Mouse (Mus musculus): ENCODE results near the gene Trio.

The Trio gene

DNA sequence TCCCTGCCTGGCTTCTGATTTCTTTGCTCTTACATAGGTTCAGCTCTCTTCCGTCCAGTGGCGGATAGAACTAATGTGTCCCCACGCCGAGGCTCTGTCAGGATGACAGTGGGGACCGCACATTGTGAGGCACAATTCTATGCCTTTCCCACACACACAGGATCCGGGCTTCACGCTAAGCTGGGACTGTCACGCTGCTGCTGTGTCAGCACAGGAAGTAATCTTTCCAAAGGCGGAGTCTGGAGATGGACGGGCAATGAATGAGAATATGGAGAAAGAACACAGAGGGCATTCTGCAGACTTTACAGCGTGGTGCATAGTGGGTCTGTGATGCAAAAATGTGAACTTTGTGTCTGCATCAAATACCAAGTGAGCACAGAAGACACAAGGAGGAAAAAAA lies 246.2 kb downstream of the Trio start:
- in situ Hi-C loops (cut with MboI, MseI) = loop anchor here (5.0 kb wide), 1 partner anchor 47 kb away; no protein-coding TSS in a partner anchor

DNA sequence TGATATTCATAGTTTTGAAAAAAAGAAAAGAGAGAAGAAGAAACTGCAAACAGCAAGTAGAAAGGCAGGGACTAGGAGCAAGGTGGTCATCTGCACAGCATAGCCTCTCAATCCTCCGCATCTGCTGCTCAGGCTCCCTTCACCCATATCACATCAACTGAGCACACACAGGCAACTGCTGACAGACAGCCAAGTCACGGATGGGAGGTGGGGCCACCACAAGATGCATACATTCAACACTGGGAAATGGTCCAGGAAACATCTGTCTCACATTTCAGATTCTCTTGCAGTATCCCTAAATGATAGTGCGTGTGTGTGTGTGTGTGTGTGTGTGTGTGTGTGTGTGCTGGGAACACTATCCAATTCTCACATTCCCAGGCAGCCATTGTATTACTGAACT lies 247.4 kb downstream of the Trio start:
- in situ Hi-C loops (cut with MboI, MseI) = loop anchor here (5.0 kb wide), 1 partner anchor 46 kb away; no protein-coding TSS in a partner anchor

DNA sequence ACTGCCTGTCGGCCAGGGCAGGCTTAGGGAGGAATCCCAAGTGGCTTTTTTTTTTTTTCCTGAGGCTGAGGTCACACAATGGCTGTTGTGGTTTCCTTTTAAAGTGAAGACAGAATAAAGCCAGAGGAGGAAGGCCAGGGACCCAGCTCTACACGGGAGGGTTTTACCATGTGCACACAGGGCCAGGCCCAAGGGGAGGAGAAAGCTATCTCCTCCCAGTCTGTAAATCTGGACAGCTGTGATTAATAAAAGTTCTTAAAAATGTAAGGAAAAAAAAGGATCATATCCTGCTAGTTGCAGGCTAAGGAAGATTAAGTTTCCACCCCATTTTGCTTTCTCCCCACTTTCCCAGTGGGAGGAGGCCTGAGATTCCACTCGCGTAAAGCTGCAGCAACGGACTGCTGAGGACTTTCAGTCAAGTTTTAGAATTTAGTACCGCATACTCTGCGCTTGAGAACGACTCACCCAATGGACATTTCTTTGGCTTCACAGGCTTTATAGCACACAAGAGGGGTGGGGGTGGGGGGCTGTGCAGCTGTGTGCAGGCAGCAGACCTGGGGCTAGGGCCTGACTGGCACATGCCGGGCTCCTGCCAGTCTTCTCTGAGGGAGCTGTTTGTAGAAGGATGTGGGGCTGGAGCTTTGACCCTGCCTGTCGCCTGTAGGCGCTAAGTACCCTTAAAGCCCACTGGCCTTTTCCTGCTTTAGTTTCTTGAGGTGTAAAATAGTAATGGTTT lies 248.0 kb downstream of the Trio start:
- in situ Hi-C loops (cut with MboI, MseI) = loop anchor here (5.0 kb wide), 1 partner anchor 45 kb away; no protein-coding TSS in a partner anchor

DNA sequence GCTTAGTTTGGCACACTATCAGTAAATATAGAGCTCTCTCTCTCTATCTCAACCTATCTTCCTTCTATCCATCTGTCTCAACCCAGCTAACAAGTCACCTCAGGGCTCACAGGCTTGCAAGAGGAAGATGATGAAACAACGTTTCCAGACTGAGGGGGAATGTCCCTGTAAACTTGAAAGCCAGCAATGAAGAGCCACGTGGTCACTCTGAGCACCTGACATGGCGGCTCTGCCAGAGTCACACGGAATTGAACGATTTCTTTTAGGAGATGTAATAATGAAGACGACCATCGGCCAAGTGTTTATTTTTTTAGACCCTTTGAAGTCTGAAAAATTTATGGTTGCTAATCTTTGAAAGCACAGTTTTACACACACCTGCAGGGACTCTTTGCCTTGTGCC lies 251.2 kb downstream of the Trio start:
- in situ Hi-C loops (cut with MboI, MseI) = no loop called here

DNA sequence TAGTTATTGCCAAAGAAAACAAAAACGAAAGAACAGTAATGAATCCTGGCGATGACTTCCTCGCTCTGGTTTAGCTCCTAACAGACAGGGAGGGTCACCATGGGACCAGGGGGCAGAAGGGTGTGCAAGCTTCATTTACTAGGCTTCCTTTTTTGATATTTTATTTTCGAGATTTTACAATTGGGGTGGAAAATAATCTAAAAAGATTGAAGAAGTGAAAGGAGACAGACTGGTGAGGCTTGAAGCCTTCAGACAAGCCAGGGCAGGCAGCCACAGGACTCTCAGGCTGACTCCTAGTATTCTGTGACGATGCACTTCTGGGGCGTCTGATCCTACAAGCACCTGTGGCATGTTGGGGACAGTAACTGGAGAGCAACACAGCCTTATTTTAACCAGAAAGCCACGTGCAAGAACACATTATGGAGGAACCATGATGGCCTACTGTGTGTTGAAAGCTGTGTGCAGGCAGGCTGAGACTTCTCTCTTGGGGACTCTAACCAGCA lies 253.5 kb downstream of the Trio start:
- in situ Hi-C loops (cut with MboI, MseI) = no loop called here

DNA sequence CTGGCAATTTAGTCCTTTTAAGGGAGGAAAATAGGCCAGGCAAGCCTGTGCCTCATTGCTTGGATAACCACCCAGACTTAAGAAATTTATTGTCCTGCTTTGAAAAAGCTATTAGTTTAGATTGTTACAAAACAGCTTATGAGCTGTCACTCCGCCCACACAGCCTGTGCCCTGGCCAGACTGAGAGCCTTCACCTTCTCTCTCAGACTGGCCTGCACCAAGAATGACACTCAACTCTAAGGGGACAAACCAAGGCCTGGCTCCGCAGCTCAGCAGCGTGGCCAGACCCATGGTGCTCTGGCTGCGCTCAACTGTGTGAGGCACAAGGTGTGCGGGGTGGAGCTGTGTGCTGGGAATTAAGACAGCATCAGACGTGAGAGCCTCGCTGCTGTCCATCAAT lies 254.1 kb downstream of the Trio start:
- in situ Hi-C loops (cut with MboI, MseI) = no loop called here

DNA sequence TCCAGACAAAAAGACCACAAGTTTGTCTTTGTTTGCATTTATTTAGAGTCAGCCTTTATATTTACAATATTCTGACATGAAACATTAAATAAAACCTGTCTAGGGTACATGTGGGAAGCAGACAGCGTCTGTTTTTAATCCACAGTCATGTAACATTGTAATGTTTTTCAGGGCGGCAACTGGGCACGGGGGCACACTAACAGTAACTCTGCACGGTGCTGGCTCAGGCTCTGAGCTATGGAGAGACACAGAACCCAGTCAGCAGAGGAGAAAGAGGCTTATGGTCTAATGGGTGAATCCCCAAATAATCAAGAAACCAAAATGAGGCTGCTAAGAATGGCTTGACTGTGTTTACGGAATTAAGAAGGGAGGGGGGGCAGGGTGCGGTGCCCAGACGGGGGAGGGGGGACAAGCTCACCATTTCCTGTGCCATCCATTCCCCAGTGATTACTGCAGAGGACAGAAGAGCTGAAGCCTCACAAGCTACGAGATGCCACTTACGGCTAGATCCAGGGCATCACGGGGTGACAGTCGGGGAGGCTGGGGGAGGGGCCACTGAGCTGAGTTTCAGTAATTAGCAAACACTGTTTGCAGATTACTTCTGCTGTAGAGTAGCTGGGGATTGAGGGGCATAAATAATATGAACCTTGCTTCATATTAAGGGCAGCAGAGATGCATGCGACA lies 255.0 kb downstream of the Trio start:
- in situ Hi-C loops (cut with MboI, MseI) = no loop called here

DNA sequence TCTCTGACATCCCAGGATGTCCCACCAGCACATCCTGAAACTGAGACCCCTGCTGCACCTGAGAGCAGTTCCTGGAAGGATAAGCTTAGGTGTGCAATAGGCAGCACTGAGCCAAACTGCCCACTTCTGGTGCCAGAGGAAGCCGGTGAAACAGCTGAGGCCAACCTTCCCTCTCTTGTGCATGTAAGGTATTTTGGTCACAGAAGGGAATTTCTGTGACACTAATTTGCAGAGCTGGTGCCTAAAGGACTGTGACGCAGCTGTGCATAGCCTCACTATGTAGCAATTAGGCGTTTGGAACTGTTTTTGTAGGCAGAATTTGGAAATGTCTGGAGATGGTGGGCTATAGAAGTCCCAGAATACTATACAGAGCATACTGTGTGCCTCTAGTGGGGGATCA lies 264.2 kb downstream of the Trio start:
- in situ Hi-C loops (cut with MboI, MseI) = no loop called here

DNA sequence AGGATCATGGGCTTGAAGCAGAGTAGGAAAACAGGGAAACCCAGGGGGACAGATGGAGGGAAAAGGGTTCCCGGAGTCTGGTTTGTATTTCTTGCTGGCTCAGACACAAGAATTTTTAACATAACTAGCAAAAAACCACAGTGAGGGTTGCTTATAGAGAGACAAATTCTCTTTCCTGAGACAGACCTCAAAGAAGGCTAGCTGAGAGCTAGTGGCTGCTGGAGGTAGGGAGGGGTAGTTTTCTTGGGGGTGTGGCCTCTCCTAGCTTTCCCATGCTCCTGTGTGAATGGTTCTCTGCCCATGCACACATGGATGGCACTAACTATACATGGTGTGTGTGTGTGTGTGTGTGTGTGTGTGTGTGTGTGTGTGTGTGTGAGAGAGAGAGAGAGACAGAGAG lies 265.0 kb downstream of the Trio start:
- in situ Hi-C loops (cut with MboI, MseI) = no loop called here

DNA sequence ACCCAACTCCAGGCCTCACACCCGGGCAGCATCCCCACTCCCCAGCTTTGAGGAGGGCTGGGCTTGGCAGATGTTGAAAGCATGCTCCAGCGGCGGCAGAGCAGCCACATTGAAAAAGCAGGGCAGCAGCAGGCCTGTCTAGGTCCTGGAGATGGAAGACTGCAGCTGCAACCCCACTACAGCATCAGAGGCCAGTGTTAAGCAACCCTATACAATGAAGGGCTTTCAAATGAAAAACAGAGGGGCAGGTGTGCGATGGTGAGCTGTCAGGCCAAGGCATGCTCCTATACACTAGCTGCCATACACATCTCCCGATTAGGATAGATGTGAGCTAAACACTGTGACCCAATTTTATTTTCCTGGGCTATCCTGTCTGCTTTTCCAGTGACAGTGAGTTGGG lies 265.8 kb downstream of the Trio start:
- in situ Hi-C loops (cut with MboI, MseI) = loop anchor here (5.0 to 10.0 kb wide), 2 partner anchors 87 to 125 kb away; no protein-coding TSS in a partner anchor

DNA sequence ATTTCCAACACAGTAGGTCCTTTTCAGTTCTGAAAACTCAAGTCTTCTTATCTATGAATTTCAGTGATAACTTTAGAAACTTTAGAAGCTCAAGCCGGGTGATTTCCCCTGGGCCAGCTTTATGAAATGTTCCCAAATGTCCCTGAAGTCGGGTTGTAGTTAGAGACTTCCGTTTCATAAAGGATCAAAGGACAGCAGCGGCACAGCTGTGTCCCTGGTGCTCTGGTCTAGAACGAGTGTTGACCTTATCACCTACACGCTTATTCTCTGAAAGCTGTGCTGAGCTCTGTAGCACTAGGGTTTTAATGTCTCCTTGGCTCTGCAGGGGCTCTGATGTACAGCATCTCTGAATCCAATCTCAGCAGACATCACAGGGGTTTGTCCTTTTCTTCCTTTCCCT lies 267.0 kb downstream of the Trio start:
- in situ Hi-C loops (cut with MboI, MseI) = loop anchor here (5.0 to 10.0 kb wide), 2 partner anchors 89 to 126 kb away; no protein-coding TSS in a partner anchor

DNA sequence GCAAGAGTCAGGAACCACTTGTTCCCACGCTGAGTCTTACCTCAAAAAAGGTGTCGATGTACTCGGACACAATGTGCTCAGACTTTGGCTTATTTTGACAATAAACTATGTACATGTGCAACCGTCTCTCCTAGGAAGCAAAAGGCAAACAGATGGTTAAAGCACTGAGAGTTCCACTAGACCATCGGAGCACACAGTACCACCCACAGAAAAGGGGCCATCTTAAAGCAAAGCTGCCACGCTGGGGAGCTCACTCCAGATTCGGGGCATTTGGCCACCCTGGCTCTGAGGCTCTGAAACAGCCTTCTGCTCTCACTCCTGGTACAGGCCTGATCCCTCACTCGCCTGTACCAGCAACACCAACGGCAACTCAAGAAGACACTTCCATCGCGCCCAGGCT lies 269.2 kb downstream of the Trio start:
- in situ Hi-C loops (cut with MboI, MseI) = loop anchor here (5.0 to 10.0 kb wide), 2 partner anchors 91 to 128 kb away; no protein-coding TSS in a partner anchor

DNA sequence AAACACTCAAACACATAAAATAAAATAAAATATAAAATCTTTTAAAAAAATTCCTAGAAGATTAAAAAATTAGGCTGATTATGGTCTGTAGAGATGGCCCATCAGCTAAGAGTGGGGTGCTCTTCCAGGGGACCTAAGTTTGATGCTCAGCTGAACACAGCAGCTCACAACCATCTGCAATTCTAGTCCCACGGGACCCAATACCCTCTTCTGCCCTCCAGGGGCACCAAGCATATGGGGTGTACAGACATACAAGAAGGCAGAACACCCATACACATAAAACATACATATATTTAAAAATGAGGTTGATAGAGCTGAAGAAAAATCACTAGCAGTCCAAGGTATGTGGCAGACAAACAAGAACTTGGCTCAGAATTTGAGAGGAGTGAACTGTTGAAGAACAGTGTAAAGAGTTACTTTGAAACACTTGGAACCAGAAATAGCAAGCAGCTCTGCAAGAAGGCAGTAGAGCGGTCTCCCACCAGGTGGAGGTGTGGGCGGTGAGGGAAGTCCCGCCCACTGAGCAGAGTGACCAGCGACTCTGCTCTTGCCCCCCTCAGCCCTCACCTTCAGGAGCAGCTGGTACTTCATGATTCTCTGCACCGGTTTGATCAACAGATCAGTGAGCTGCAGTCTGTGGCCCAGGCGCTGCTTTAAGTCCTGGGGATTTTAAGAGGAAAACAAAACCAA lies 270.9 kb downstream of the Trio start:
- in situ Hi-C loops (cut with MboI, MseI) = loop anchor here (5.0 to 10.0 kb wide), 2 partner anchors 93 to 130 kb away; no protein-coding TSS in a partner anchor

DNA sequence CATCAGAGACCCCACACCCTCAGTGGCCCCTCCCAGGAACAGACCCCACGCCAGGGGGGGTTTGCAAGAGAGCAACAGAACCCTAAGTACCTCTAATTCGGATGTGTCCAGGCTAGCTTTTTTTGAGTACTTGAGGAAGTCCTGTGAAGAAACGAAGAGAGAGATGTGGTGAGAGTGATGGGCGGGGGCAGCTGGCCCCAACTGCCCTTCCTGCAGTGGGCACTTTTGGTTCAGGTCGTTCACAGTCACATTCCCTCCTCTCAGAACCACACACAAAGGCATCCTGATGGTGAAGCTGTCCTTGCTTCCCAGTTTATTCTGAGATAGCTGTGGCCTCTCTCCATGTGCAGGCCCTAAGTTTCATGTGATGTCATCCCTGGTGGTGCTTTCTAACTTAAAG lies 271.7 kb downstream of the Trio start:
- in situ Hi-C loops (cut with MboI, MseI) = loop anchor here (10.0 kb wide), 1 partner anchor 131 kb away; no protein-coding TSS in a partner anchor

DNA sequence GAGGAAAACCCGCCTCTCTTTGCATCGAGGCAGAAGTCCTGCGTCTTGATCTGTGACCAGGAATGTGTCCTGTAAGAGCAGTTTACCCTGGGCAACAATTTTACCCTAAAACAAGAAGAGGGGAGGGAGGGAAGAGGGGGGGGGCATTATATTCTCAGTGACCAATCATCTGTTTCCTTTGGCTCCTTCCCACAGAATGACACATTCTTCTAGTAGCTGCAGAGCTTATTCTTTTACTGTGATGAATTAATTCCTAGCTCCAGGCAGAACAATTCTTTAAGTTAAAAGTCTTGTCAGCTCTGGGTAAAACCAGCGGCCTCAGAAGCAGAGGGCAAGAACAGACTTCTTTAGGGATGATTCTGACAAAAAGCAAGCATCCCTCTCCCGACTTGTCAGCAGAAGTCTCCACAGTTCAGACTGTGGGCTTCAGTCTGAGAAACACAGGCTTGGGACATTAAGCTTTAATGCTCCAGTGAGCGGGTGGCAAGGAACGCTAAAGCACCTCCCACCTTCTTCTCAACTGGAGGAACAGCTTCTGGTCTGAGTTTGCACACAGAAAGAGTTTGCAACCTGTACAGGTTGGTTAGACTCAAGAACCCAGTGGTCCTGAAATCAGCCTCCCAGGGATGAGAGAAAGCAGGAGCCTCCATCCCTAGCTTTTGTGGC lies 272.8 kb downstream of the Trio start:
- in situ Hi-C loops (cut with MboI, MseI) = loop anchor here (10.0 kb wide), 1 partner anchor 132 kb away; no protein-coding TSS in a partner anchor

DNA sequence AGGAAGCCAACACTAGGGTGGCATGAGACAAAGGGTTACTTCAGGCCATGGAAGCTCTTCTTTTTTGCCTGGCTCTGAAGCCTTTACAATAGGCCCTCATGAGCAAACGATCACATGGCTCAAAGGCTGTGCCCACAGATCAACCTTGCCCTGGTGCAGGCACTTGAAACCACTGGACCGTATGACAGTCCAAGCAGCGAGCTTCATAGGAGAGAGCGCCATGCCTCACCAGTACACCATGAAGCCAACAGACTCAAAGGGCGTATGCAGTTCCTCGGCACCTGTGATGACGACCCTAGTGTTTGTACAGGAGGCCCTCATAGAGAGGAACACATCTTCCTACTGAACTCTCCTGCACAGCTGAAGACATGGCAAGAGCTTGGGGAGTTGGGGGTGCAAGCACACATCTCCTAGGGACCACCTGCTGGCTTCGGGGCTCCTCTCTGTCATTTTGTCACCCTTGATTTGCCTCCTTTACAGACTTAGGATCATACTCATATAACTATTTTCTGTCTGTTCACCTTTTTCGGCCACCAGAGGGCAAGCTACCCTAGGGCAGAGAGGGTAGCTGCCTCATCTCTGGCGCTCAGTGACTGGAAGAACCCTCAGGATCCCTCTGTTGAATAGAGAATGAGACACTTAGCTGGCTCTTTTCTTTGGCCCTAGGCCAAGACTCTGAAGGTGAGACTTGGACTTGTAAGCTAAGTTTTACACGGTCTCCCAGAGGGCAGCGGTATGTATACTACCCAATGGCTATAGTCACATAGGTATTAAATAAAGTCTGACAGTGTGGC lies 273.8 kb downstream of the Trio start:
- in situ Hi-C loops (cut with MboI, MseI) = loop anchor here (10.0 kb wide), 1 partner anchor 133 kb away; no protein-coding TSS in a partner anchor

DNA sequence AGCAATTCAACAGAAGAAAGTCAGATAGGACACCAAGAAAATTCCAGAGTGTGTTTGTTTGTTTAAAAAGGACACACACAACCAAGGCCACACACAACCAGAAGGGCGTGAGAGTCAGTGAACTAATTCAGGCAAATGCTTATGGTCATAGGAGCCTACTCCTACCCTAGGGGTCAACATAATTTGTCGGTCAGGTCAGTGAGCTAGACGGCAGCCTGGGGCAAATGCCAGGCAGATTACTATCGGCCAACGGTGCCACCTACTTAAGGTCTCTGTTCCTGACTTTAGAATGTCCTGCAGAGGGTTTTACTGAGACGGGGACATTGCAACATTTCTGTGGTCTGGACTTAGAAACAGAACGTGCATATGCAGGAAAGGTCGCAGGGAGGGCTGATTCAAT lies 276.9 kb downstream of the Trio start:
- in situ Hi-C loops (cut with MboI, MseI) = no loop called here

DNA sequence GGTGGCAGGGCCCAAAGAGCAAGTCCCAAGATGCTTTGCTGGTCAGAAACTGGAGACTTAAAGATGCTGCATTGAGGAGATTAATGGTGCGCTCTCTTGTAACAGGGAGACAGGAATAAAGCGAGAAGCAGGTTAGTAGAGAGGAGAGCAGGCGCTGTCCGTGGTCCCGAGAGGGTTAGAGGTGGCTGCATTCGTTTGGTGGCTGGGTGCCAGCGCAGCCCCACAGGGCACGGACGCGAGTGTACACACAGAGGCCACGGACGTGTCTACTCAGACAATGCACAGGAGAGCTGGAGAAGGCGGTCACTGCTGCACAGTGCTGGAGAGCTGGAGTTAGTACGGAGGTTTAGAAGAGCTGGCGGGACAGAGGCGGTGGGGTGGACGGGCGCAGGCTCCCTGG lies 278.1 kb downstream of the Trio start:
- in situ Hi-C loops (cut with MboI, MseI) = no loop called here

DNA sequence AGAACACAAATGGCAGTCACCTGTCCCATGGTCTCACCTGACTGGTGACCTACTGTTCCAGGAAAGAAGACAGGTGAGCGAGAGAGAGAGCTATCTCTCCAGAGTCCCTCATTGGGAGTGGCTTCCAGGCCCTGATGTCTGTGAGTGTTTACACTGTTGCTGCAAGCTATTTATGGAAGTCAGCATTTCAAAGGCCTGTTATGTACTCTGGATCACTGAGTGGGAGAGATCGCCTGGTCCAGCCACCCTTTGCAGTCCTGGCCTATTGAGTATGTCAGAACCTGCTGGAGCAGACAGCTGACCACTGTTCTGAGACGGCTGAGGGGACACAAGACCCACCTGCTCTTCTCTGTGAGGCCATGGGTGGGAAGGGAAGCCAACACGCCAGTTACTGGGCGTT lies 280.7 kb downstream of the Trio start:
- in situ Hi-C loops (cut with MboI, MseI) = no loop called here

DNA sequence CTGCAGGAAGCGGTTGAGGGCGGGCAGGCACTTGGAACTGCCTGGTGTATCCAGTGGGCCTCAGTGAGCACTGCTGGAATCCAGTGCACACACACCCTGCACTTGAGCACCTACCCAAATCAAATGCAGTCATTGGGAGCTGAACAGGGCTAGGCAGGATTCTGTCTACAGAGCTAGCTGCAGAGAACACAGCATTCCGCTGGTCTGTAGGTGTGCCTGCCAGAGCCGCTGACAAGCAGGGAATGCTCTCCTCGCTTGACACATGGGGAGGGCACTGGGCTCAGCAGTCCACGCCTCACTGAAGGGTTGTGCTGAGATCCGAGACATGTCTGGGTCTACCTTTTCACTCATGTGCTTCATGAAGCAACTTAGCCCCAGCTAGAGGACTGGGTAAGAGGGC lies 285.6 kb downstream of the Trio start:
- in situ Hi-C loops (cut with MboI, MseI) = no loop called here
